Mouse (Mus musculus): ENCODE measurements around the gene Cdk5. TPM values are rescaled to one million over a fixed set of nuclear protein-coding genes. Genes with fewer than 3 reads are reported as not detected.

The Cdk5 gene
- total RNA-seq, 2 experiments from 2014 or later, result 148 to 150 TPM

GRCm38 (mm10) chr5:24385887-24386550 is 37.3 kb downstream of the Cdk5 start:
- DNase-seq (ENCODE audit: extremely low spot score in 1 of 2, low spot score in 2 of 2), result no peak
- intact Hi-C loops (cut with DNase I), result no loop called here

GRCm38 (mm10) chr5:24385374-24385773 is 38.0 kb downstream of the Cdk5 start:
- intact Hi-C loops (cut with DNase I), result no loop called here
- no peak for DNase-seq (ENCODE audit: extremely low spot score in 1 of 2, low spot score in 2 of 2)

- intact Hi-C loops (cut with DNase I), result no loop called here
- no peak for DNase-seq (ENCODE audit: extremely low spot score in 1 of 2, low spot score in 2 of 2)
These were observed 38.9 kb downstream of the Cdk5 start for GRCm38 (mm10) chr5:24384407-24384806.

GRCm38 (mm10) chr5:24383026-24383859 is 40.1 kb downstream of the Cdk5 start:
- intact Hi-C loops (cut with DNase I), result no loop called here
- peak; percentile 90 to 94 for DNase-seq (ENCODE audit: extremely low spot score in 1 of 2, low spot score in 2 of 2)

- DNase-seq (ENCODE audit: extremely low spot score in 1 of 2, low spot score in 2 of 2), result no peak
- intact Hi-C loops (cut with DNase I), result no loop called here
These were observed 41.3 kb downstream of the Cdk5 start for GRCm38 (mm10) chr5:24381988-24382387.

- no peak for DNase-seq (ENCODE audit: extremely low spot score in 1 of 2, low spot score in 2 of 2)
- intact Hi-C loops (cut with DNase I), result no loop called here
These were observed 41.8 kb downstream of the Cdk5 start for GRCm38 (mm10) chr5:24381486-24381885.

GRCm38 (mm10) chr5:24380499-24380898 is 42.8 kb downstream of the Cdk5 start:
- DNase-seq (ENCODE audit: extremely low spot score in 1 of 2, low spot score in 2 of 2), result no peak
- intact Hi-C loops (cut with DNase I), result no loop called here

GRCm38 (mm10) chr5:24379501-24379900 is 43.8 kb downstream of the Cdk5 start:
- DNase-seq (ENCODE audit: extremely low spot score in 1 of 2, low spot score in 2 of 2), result no peak

GRCm38 (mm10) chr5:24378700-24379099 is 44.6 kb downstream of the Cdk5 start:
- intact Hi-C loops (cut with DNase I), result no loop called here
- no peak for DNase-seq (ENCODE audit: extremely low spot score in 1 of 2, low spot score in 2 of 2)

More at GRCm38 (mm10) chr5:24379501-24379900, 43.8 kb downstream of the Cdk5 start:
- intact Hi-C loops (cut with DNase I), result no loop called here

GRCm38 (mm10) chr5:24374666-24375328 is 48.5 kb downstream of the Cdk5 start:
- intact Hi-C loops (cut with DNase I), result no loop called here
- no peak for DNase-seq (ENCODE audit: extremely low spot score in 1 of 2, low spot score in 2 of 2)

- DNase-seq (ENCODE audit: extremely low spot score in 1 of 2, low spot score in 2 of 2), result no peak
- intact Hi-C loops (cut with DNase I), result no loop called here
These were observed 49.1 kb downstream of the Cdk5 start for GRCm38 (mm10) chr5:24374216-24374615.

- intact Hi-C loops (cut with DNase I), result no loop called here
- no peak for DNase-seq (ENCODE audit: extremely low spot score in 1 of 2, low spot score in 2 of 2)
These were observed 49.5 kb downstream of the Cdk5 start for GRCm38 (mm10) chr5:24373807-24374206.

- DNase-seq (ENCODE audit: extremely low spot score in 1 of 2, low spot score in 2 of 2), result no peak
- intact Hi-C loops (cut with DNase I), result loop anchor here (10.0 kb wide), 1 partner anchor 205 kb away; the partner anchor contains the start of gene Nupl2
These were observed 53.6 kb downstream of the Cdk5 start for GRCm38 (mm10) chr5:24369767-24370166.

Other genes starting within 250 kb of the Cdk5 start
- 10 to 100 TPM; 17.0 to 19.3 TPM for gene Kcnh2, start 71.9 kb downstream of the Cdk5 start, total RNA-seq (2021)
- 10 to 100 TPM in 1 of 2 experiments, 1 to 10 TPM in 1; 8.8 to 10.1 TPM for gene Nos3, start 58.7 kb downstream of the Cdk5 start, total RNA-seq (2021)
- 1 to 10 TPM; 3.9 to 4.7 TPM for gene Atg9b, start 31.4 kb downstream of the Cdk5 start, total RNA-seq (2021)
- gene Abcb8, start 29.9 kb downstream of the Cdk5 start, total RNA-seq (2021), result 10 to 100 TPM; 53.3 to 56.0 TPM
- under 1 TPM in 1 of 2 experiments, not detected in 1; 0.19 TPM for gene Asic3, start 10.1 kb downstream of the Cdk5 start, total RNA-seq (2021)
- 10 to 100 TPM; 24.6 to 27.6 TPM for gene Slc4a2, start 307 bp upstream of the Cdk5 start, total RNA-seq (2021)
- 100 to 1,000 TPM in 1 of 2 experiments, 10 to 100 TPM in 1; 96.6 to 105 TPM for gene Fastk, start 21.8 kb upstream of the Cdk5 start, total RNA-seq (2021)
- gene Tmub1, start 24.3 kb upstream of the Cdk5 start, total RNA-seq (2021), result 10 to 100 TPM; 29.1 to 29.4 TPM
- gene Agap3, start 28.6 kb upstream of the Cdk5 start, total RNA-seq (2021), result 100 to 1,000 TPM; 488 to 490 TPM
- gene Gbx1, start 103.7 kb upstream of the Cdk5 start, total RNA-seq (2021), result under 1 TPM; 0.18 to 0.26 TPM
- gene Asb10, start 117.4 kb upstream of the Cdk5 start, total RNA-seq (2021), result under 1 TPM; 0.24 to 0.45 TPM
- not detected for gene 4931409K22Rik, start 133.3 kb upstream of the Cdk5 start, total RNA-seq (2021)
- gene Abcf2, start 153.9 kb upstream of the Cdk5 start, total RNA-seq (2021), result 10 to 100 TPM; 56.0 to 58.9 TPM
- gene Chpf2, start 163.2 kb upstream of the Cdk5 start, total RNA-seq (2021), result 10 to 100 TPM; 55.9 to 59.7 TPM
- gene Smarcd3, start 200.9 kb upstream of the Cdk5 start, total RNA-seq (2021), result 100 to 1,000 TPM; 125 to 134 TPM